Comparison of ENCODE assay signal across 27 mouse cellular contexts in genomic region chr6:147726987-147727386, GRCm38 (mm10).
DNase-seq lines count a peak whose midpoint lies in the region; ATAC-seq lines count a peak whose summit lies in the region.
"Had no signal": no experiment of that assay in that cellular context is flagged by ENCODE, and none has a peak within 500 bp of the region (broad histone marks: within the 10 kb centered on the region; RNA-seq: fewer than 3 reads in every experiment).

No protein-coding gene starts in this region.

- WGBS in embryonic facial prominence, embryonic 13.5 days = 72% methylated on average over 4 of the region's 4 CpGs

- H3K36me3 ChIP-seq in embryonic facial prominence, embryonic 13.5 days = no peaks in the 10 kb centered on the region
- H3K36me3 ChIP-seq: heart, embryonic 13.5 days; hindbrain, embryonic 10.5 days; hindbrain, embryonic 15.5 days; kidney, embryonic 15.5 days; limb, embryonic 12.5 days; liver, embryonic 15.5 days had no signal

- intact Hi-C loops in left cerebral cortex, postnatal 25 days (cut with DNase I) = no loop called here
- intact Hi-C loops in left cerebral cortex, postnatal 10 days (cut with DNase I) = no loop called here

- no peak overlapping the region for H3K9ac ChIP-seq in embryonic facial prominence, embryonic 13.5 days
- H3K9ac ChIP-seq: heart, embryonic 13.5 days; hindbrain, embryonic 15.5 days; kidney, embryonic 15.5 days; limb, embryonic 12.5 days; liver, embryonic 15.5 days; lung, embryonic 14.5 days had no signal

- DNase-seq in frontal cortex, postnatal 25 days (ENCODE audit: low spot score in 2 of 2) = no peak
- DNase-seq in left cerebral cortex, postnatal 25 days (ENCODE audit: low spot score in 2 of 2) = peak; percentile 14 to 61
- DNase-seq in left cerebral cortex, postnatal 10 days (ENCODE audit: extremely low spot score in 1 of 2, low spot score in 2 of 2) = no peak
- no peak for DNase-seq in adrenal gland, postnatal 14 days
- DNase-seq: adrenal gland, adult 2 months; cerebellum, adult 11 months; cerebellum, adult 9-10 months; cerebellum, postnatal 36 days; heart, postnatal 10 days; kidney, adult 18-20 months; kidney, postnatal 25 days; lung, embryonic 14.5 days; lung, postnatal 14 days; midbrain, embryonic 14.5 days; thymus, adult 2 months; thymus, postnatal 36 days had no signal

- peaks cover 11% of the 10 kb centered on the region; the same call in 1 of the 2 replicates for H3K4me1 ChIP-seq in embryonic facial prominence, embryonic 13.5 days
- H3K4me1 ChIP-seq: hindbrain, embryonic 10.5 days; hindbrain, embryonic 15.5 days; kidney, embryonic 15.5 days; limb, embryonic 12.5 days; liver, embryonic 15.5 days had no signal

- H3K27me3 ChIP-seq in embryonic facial prominence, embryonic 13.5 days = no peaks in the 10 kb centered on the region
- H3K27me3 ChIP-seq: heart, embryonic 13.5 days; hindbrain, embryonic 15.5 days; kidney, embryonic 15.5 days; limb, embryonic 12.5 days; liver, embryonic 15.5 days had no signal

- H3K4me3 ChIP-seq in embryonic facial prominence, embryonic 13.5 days = no peak overlapping the region
- H3K4me3 ChIP-seq: heart, embryonic 13.5 days; hindbrain, embryonic 10.5 days; hindbrain, embryonic 15.5 days; kidney, embryonic 15.5 days; limb, embryonic 12.5 days; liver, embryonic 15.5 days had no signal

- no peaks in the 10 kb centered on the region for H3K9me3 ChIP-seq in embryonic facial prominence, embryonic 13.5 days
- H3K9me3 ChIP-seq: heart, embryonic 13.5 days; hindbrain, embryonic 10.5 days; hindbrain, embryonic 15.5 days; kidney, embryonic 15.5 days; limb, embryonic 12.5 days; liver, embryonic 15.5 days had no signal

- H3K27ac ChIP-seq in embryonic facial prominence, embryonic 13.5 days = peak overlapping the region; percentile 44
- H3K27ac ChIP-seq: heart, embryonic 13.5 days; hindbrain, embryonic 10.5 days; hindbrain, embryonic 15.5 days; kidney, embryonic 15.5 days; limb, embryonic 12.5 days; liver, embryonic 15.5 days; stomach, postnatal 0 days had no signal

- peak; percentile 31; the same call in 1 of the 2 replicates for ATAC-seq in frontal cortex, adult (ENCODE audit: low TSS enrichment)
- no peak for ATAC-seq in embryonic facial prominence, embryonic 13.5 days (ENCODE audit: insufficient number of reproducible peaks, insufficient read depth, low FRiP score, low TSS enrichment, low read depth)
- no peak for ATAC-seq in erythroid progenitor cell, adult 5-6 weeks (replicated peaks; ENCODE audit: low FRiP score, poor library complexity, severe bottlenecking)
- ATAC-seq: inflammation-experienced regulatory T-cells, adult 6 months had no signal

- no peak overlapping the region for H3K4me2 ChIP-seq in embryonic facial prominence, embryonic 13.5 days
- H3K4me2 ChIP-seq: heart, embryonic 13.5 days; hindbrain, embryonic 15.5 days; kidney, embryonic 15.5 days; limb, embryonic 12.5 days; liver, embryonic 15.5 days; lung, embryonic 14.5 days had no signal

Comparison
In these comparisons a context has a peak if more than half of its experiments do, and no peak if none do; other contexts are left out.
1. DNase-seq: peak in left cerebral cortex, postnatal 25 days (2 of 2); none in frontal cortex, postnatal 25 days (0 of 2), left cerebral cortex, postnatal 10 days (0 of 2) and adrenal gland, postnatal 14 days (single experiment).